Mouse (Mus musculus) large intestine, adult 2 months (tissue): Measurements from ENCODE around the gene Lrp4. TPM values are rescaled to one million over a fixed set of nuclear protein-coding genes. Genes with fewer than 3 reads are reported as not detected.
"Not testable (repeated sequence)": the region's sequence is repeated elsewhere in the genome, so short reads cannot be mapped to it uniquely, and the experiment has no call there.

Experiments used
- DNase-seq: peaks from one replicate; pipeline ENCODE4 v3.0.0-alpha.2; 2012; ENCODE audit warnings: low read depth, low spot score
- WGBS: fragments of 180-500 bp; shearing (Covaris S2); methylation state at CpG from one replicate; pipeline ENCODE4 v1.1.7; 2018; 5-methylcytosine and 5-hydroxymethylcytosine counted together
- polyA plus RNA-seq: library from polyadenylated mRNA; depleted of rRNA; stranded (reverse); fragments of >200 nt; gene quantifications from 2 replicates; pipeline ENCODE4 v1.2.3, GENCODE M21; 2012; rRNA removed

The Lrp4 gene
- polyA plus RNA-seq, 1 experiment = 7.4 TPM

GRCm38 (mm10) chr2:91476841-91477240, 19.5 kb downstream of the Lrp4 start:
- 82% methylated on average over 7 of the region's 7 CpGs for WGBS
- DNase-seq = no peak

GRCm38 (mm10) chr2:91480399-91480801, 23.1 kb downstream of the Lrp4 start:
- no peak for DNase-seq
- WGBS = 90% methylated on average over 9 of the region's 9 CpGs

DNA sequence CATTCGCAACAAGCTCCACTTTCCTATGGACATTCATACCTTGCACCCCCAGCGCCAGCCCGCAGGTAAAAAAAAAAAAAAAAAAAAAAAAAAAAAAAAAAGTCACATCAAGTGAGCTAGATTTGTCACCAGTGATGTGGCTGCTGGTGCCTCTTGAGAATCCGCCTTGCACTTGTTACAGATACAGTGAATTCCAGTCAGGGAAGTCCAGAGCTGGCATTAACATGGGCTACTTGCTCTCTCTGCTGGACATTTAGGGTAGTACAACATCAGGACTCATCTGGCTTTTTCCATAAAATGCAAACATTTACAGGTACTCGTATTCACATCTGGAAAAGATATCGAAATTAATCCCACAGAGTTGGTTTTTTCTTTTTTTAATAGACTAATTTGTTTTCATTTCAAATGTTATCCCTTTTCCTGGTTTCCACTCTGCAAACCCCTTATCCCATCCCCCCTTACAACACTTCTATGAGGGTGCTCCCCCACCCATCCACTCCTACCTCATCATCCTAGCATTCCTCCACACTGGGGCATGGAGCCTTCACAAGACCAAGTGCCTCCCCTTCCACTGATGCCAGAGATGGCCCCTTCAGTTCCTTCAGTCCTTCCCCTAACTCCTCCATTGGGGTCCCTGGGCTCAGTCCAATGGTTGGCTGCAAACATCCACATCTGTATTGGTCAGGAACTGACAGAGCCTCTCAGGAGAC, 23.6 kb downstream of the Lrp4 start:
- DNase-seq = no peak
- WGBS = 52% methylated on average over 6 of the region's 6 CpGs

DNA sequence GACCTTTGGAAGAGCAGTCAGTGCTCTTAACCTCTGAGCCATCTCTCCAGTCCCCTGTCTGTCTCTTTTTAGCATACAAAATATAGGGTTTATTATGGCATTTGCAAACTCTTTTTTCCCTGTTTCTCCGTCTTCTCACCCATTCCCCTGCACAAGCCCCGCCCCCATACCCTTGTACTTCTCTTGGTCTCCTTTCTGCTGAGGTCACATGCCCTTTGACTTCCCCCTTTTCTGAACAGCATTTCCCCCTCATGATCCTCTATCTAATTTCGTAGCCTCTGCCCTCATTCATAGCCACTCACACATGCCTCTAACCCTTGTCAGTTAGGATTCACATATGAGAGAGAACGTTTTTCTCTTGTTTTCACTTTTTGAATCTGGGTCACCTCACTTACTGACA, 27.4 kb downstream of the Lrp4 start:
- DNase-seq = no peak

GRCm38 (mm10) chr2:91485256-91485655, 27.9 kb downstream of the Lrp4 start:
- 51% methylated on average over 6 of the region's 6 CpGs for WGBS
- no peak for DNase-seq

More for the DNA sequence above, 27.4 kb downstream of the Lrp4 start:
- 79% methylated on average over 4 of the region's 4 CpGs for WGBS

DNA sequence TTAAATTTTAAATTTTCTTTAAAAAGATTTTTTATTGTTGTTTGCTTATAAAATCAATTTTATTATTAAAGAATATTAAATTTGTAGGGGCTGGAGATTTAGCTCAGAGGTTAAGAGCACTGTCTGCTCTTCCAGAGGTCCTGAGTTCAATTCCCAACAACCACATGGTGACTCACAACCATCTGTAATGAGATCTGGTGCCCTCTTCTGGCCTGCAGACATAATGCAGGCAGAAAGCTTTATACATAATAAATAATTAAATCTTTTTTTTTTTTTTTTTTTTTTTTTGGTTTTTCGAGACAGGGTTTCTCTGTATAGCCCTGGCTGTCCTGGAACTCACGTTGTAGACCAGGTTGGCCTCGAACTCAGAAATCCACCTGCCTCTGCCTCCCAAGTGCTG, 30.0 kb downstream of the Lrp4 start:
- WGBS = 41% methylated on average over 3 of the region's 3 CpGs
- not testable (repeated sequence) for DNase-seq

- WGBS = 93% methylated on average over 12 of the region's 12 CpGs
These were observed 34.8 kb downstream of the Lrp4 start for GRCm38 (mm10) chr2:91492071-91492635.

GRCm38 (mm10) chr2:91493981-91494380, 36.7 kb downstream of the Lrp4 start:
- WGBS = 95% methylated on average over 9 of the region's 9 CpGs
- DNase-seq = no peak

More at GRCm38 (mm10) chr2:91492071-91492635, 34.8 kb downstream of the Lrp4 start:
- no peak for DNase-seq

- DNase-seq = no peak
- WGBS = 81% methylated on average over 8 of the region's 8 CpGs
These were observed 40.9 kb downstream of the Lrp4 start for GRCm38 (mm10) chr2:91498093-91498719.

- no peak for DNase-seq
These were observed 50.8 kb downstream of the Lrp4 start for GRCm38 (mm10) chr2:91508076-91508475.

DNA sequence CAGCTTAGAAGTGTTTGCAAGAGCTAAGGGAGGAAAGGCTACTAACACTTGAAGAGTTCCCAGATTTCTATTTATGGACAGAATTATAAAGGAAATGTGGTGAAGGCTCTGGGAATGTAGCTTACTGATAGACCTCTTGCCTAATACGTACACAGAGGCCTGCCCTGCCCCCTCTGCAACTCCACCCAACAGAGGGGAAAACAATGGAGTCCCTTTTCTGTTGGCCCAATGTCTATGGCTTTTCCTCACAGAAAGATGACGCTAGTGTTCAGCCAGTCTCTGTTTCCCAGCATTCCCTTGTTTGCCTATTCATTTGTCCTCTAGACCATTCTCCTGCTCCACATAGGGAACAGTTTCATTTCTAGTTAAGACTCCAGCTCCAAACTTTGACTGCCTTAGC, 59.9 kb downstream of the Lrp4 start:
- WGBS = 10% methylated on average over 2 of the region's 2 CpGs
- no peak for DNase-seq

More at GRCm38 (mm10) chr2:91508076-91508475, 50.8 kb downstream of the Lrp4 start:
- 88% methylated on average over 8 of the region's 8 CpGs for whole genome bisulfite sequencing

DNA sequence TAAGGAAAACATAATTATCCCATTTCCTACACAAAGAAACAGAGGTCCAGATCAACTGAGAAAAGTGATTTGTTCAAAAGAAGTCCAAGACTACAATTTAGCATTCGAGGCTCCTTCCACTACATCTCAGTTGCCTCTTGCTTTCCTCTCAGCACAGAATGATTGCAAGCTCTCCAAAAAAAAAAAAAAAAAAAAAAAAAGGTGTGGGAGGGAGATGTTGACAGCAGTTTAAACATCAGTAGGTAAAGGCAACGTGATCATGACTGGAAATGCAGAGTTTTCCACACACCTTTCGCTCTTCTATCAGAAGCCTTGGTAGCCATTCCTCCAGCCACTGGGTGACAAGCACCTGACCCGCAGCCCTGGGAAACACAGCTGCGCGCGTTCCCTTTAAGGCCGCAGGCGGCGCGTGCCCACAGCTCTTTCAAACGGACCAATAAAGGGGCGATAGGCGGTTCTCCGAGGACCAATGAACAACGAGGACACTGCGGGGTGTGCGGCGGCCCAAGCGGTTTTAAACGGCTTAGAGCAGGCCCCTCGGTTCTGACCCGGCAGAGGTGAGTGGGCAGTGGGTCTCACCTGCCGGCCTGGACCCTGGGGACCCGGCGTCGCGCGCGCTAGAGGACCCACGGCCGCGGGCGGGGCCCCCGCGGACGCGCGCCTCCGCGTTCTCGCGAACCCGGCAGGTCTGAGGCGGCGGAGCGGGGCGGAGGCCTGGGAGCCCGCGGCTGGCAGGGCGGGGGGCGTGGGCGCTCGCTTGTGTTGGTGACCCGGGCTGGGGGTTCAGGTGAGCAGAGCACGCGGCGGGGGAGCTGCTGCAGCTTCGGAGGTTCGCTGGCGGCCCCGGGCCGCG, 69.2 kb downstream of the Lrp4 start, which contains the start of gene Ckap5:
Gene Ckap5, plus strand, starts transcription at position 469 of the 853 bp plus-strand sequence.
- WGBS = under 1% methylated on average over 62 of the region's 64 CpGs
- DNase-seq = peak; percentile 76

- no peak for DNase-seq
- 0% methylated on average over 15 of the region's 15 CpGs for WGBS
These were observed 69.8 kb downstream of the Lrp4 start for GRCm38 (mm10) chr2:91527147-91527486.

GRCm38 (mm10) chr2:91537588-91538205, 80.4 kb downstream of the Lrp4 start:
- WGBS = under 1% methylated on average over 17 of the region's 17 CpGs
- peak; percentile 67 for DNase-seq

Other genes with a start within 250 kb of the Lrp4 start
- 10.3 and 14.4 TPM in 2 replicates for gene Ddb2, start 220.5 kb upstream of the Lrp4 start, polyA plus RNA-seq
- gene Pacsin3, start 201.6 kb upstream of the Lrp4 start, polyA plus RNA-seq = 2.8 and 3.7 TPM in 2 replicates
- 32.7 and 34.7 TPM in 2 replicates for gene Arfgap2, start 192.5 kb upstream of the Lrp4 start, polyA plus RNA-seq
- gene 1110051M20Rik, start 12.8 kb upstream of the Lrp4 start, polyA plus RNA-seq = 8.4 and 8.5 TPM in 2 replicates
- gene Ckap5, start 69.3 kb downstream of the Lrp4 start, polyA plus RNA-seq = 6.1 and 9.2 TPM in 2 replicates
- 0.38 and 0.50 TPM in 2 replicates for gene F2, start 178.9 kb downstream of the Lrp4 start, polyA plus RNA-seq
- gene Zfp408, start 192.3 kb downstream of the Lrp4 start, polyA plus RNA-seq = 8.3 and 14.5 TPM in 2 replicates
- gene Arhgap1, start 192.3 kb downstream of the Lrp4 start, polyA plus RNA-seq = 112 and 132 TPM in 2 replicates